Mouse (Mus musculus) MEL (cell line): ENCODE results near the gene Il10rb. TPM values are rescaled to one million over a fixed set of nuclear protein-coding genes. Genes with fewer than 3 reads are reported as not detected.

Source experiments
- DNase-seq: peaks from one replicate; pipeline ENCODE4 v3.0.0; 2011; ENCODE audit warnings: low read depth, low spot score
- H3K27ac ChIP-seq: 2 replicates; pipeline ENCODE4 v1.5.1; 2012; ENCODE audit warnings: low read depth, mild to moderate bottlenecking, control low read depth, low read length, moderate library complexity; ENCODE audit not compliant: control insufficient read depth
- H3K27me3 ChIP-seq, 2 experiments: fragments of 150-350 bp in 1 of 2; sonication (generic) in 1 of 2; 2 replicates each; pipeline ENCODE4 v1.6.1; 2012; ENCODE audit warnings: low read length in 2 of 2, mild to moderate bottlenecking in 2 of 2, improper control_type of control experiment in 1 of 2, moderate library complexity in 1 of 2; ENCODE audit not compliant: insufficient read depth in 2 of 2, control insufficient read depth in 1 of 2
- H3K36me3 ChIP-seq, 2 experiments: 2 replicates each; pipeline ENCODE4 v1.6.1; 2012 to 2014; ENCODE audit warnings: low read length in 2 of 2, improper control_type of control experiment in 1 of 2, inconsistent platforms in 1 of 2, mild to moderate bottlenecking in 1 of 2; ENCODE audit not compliant: insufficient read depth in 2 of 2, control insufficient read depth in 1 of 2
- H3K4me1 ChIP-seq, 2 experiments: fragments of 150-350 bp in 1 of 2; sonication (generic) in 1 of 2; 2 replicates each; pipeline ENCODE4 v1.6.1; 2012; ENCODE audit warnings: low read length in 2 of 2, improper control_type of control experiment in 1 of 2, mild to moderate bottlenecking in 1 of 2; ENCODE audit not compliant: insufficient read depth in 2 of 2, control insufficient read depth in 1 of 2
- H3K4me3 ChIP-seq, 2 experiments: fragments of 150-350 bp in 1 of 2; sonication (generic) in 1 of 2; 2 replicates each; pipeline ENCODE4 v1.5.1; 2012; ENCODE audit warnings: low read depth in 2 of 2, low read length in 2 of 2, mild to moderate bottlenecking in 2 of 2, moderate library complexity in 2 of 2, control low read depth in 1 of 2, improper control_type of control experiment in 1 of 2; ENCODE audit not compliant: control insufficient read depth in 1 of 2, insufficient read depth in 1 of 2
- H3K79me2 ChIP-seq: 2 replicates; pipeline ENCODE4 v1.6.1; 2012; ENCODE audit warnings: mild to moderate bottlenecking, low read length, moderate library complexity; ENCODE audit not compliant: control insufficient read depth, poor library complexity, insufficient read depth
- H3K9ac ChIP-seq: 2 replicates; pipeline ENCODE4 v1.6.1; 2012; ENCODE audit warnings: low read depth, mild to moderate bottlenecking, control low read depth, low read length, moderate library complexity; ENCODE audit not compliant: control insufficient read depth, poor library complexity, severe bottlenecking
- H3K9me3 ChIP-seq: fragments of 150-350 bp; sonication (generic); replicated peaks from 2 replicates; pipeline ENCODE4 v1.6.1; 2012; ENCODE audit warnings: mild to moderate bottlenecking, low read length, improper control_type of control experiment, moderate library complexity; ENCODE audit not compliant: insufficient read depth
- CHD1 ChIP-seq: IDR thresholded peaks from 2 replicates; pipeline ENCODE4 v1.6.1; 2012; ENCODE audit warnings: low read depth, mild to moderate bottlenecking, inconsistent platforms, low read length, improper control_type of control experiment
- CHD2 ChIP-seq: IDR thresholded peaks from 2 replicates; pipeline ENCODE4 v1.6.1; 2011; ENCODE audit warnings: low read length, improper control_type of control experiment
- E2F4 ChIP-seq: IDR thresholded peaks from 2 replicates; pipeline ENCODE4 v1.6.1; 2011; ENCODE audit warnings: low read depth, low read length, improper control_type of control experiment, borderline replicate concordance
- ELF1 ChIP-seq: IDR thresholded peaks from 2 replicates; pipeline ENCODE4 v1.6.1; 2014; ENCODE audit warnings: low read depth, mild to moderate bottlenecking, inconsistent platforms, low read length, improper control_type of control experiment, moderate library complexity
- EP300 ChIP-seq, 2 experiments: IDR thresholded peaks; 2 replicates each; pipeline ENCODE4 v1.6.1; 2011; ENCODE audit warnings: improper control_type of control experiment in 2 of 2, low read length in 2 of 2, low read depth in 1 of 2, mild to moderate bottlenecking in 1 of 2
- GABPA ChIP-seq: IDR thresholded peaks from 2 replicates; pipeline ENCODE4 v1.6.1; 2012; ENCODE audit warnings: low read depth, mild to moderate bottlenecking, inconsistent platforms, low read length, improper control_type of control experiment, moderate library complexity
- GATA1 ChIP-seq: IDR thresholded peaks from 2 replicates; pipeline ENCODE4 v1.6.1; 2011; ENCODE audit warnings: low read depth, low read length, improper control_type of control experiment
- MAZ ChIP-seq: IDR thresholded peaks from 2 replicates; pipeline ENCODE4 v1.6.1; 2012; ENCODE audit warnings: low read depth, mild to moderate bottlenecking, inconsistent platforms, low read length, improper control_type of control experiment
- MEF2A ChIP-seq: IDR thresholded peaks from 2 replicates; pipeline ENCODE4 v1.6.1; 2014; ENCODE audit warnings: low read depth, mild to moderate bottlenecking, inconsistent platforms, low read length, improper control_type of control experiment; ENCODE audit not compliant: poor library complexity, insufficient replicate concordance, severe bottlenecking; ENCODE audit errors: extremely low read depth
- MXI1 ChIP-seq: IDR thresholded peaks from 2 replicates; pipeline ENCODE4 v1.6.1; 2011; ENCODE audit warnings: mild to moderate bottlenecking, low read depth, low read length, improper control_type of control experiment
- NELFE ChIP-seq: IDR thresholded peaks from 2 replicates; pipeline ENCODE4 v1.6.1; 2011; ENCODE audit warnings: low read depth, low read length, improper control_type of control experiment
- POLR2A ChIP-seq, 2 experiments: IDR thresholded peaks; 2 replicates each; pipeline ENCODE4 v1.6.1; 2011 to 2012; ENCODE audit warnings: low read length in 2 of 2, mild to moderate bottlenecking in 2 of 2, control low read depth in 1 of 2, improper control_type of control experiment in 1 of 2, low read depth in 1 of 2, moderate library complexity in 1 of 2; ENCODE audit not compliant: control insufficient read depth in 1 of 2, insufficient read depth in 1 of 2, poor library complexity in 1 of 2
- SIN3A ChIP-seq: IDR thresholded peaks from 2 replicates; pipeline ENCODE4 v1.6.1; 2012; ENCODE audit warnings: low read length, improper control_type of control experiment, inconsistent platforms
- SMC3 ChIP-seq: IDR thresholded peaks from 2 replicates; pipeline ENCODE4 v1.6.1; 2011; ENCODE audit warnings: low read depth, low read length, improper control_type of control experiment
- TCF12 ChIP-seq: IDR thresholded peaks from 2 replicates; pipeline ENCODE4 v1.6.1; 2014; ENCODE audit warnings: low read depth, mild to moderate bottlenecking, inconsistent platforms, low read length, improper control_type of control experiment, moderate library complexity
- UBTF ChIP-seq: IDR thresholded peaks from 2 replicates; pipeline ENCODE4 v1.6.1; 2012; ENCODE audit warnings: low read depth, mild to moderate bottlenecking, inconsistent platforms, low read length, improper control_type of control experiment, moderate library complexity, borderline replicate concordance; ENCODE audit not compliant: insufficient read depth
- ZC3H11A ChIP-seq: IDR thresholded peaks from 2 replicates; pipeline ENCODE4 v1.6.1; 2012; ENCODE audit warnings: low read depth, mild to moderate bottlenecking, inconsistent platforms, low read length, improper control_type of control experiment
- ZKSCAN1 ChIP-seq: IDR thresholded peaks from 2 replicates; pipeline ENCODE4 v1.6.1; 2012; ENCODE audit warnings: low read depth, mild to moderate bottlenecking, inconsistent platforms, low read length, improper control_type of control experiment, moderate library complexity
- polyA plus RNA-seq, 2 experiments: library from polyadenylated mRNA; stranded (reverse) in 1 of 2; unstranded in 1 of 2; fragments of >175 nt in 1 of 2; fragments of >200 nt in 1 of 2; gene quantifications; 2 replicates each; pipeline versions ENCODE4 v1.2.1 to v1.2.4; 2012; ENCODE audit warnings: low replicate concordance in 2 of 2, low read depth in 1 of 2; ENCODE audit not compliant: insufficient read length in 2 of 2, insufficient read depth in 1 of 2, missing spikeins in 1 of 2
- total RNA-seq: library from RNA; depleted of rRNA; stranded (reverse); fragments of 300-350 nt; gene quantifications from 2 replicates; pipeline ENCODE4 v1.2.3, GENCODE M21; 2012

Gene Il10rb
- total and polyA plus RNA-seq, 3 experiments: 4.7 to 14.6 TPM; not detected in 1

- TF ChIP-seq E2F4: no peak
- no peak for TF ChIP-seq CHD2
- TF ChIP-seq ZC3H11A: no peak
These were observed 46.4 kb upstream of the Il10rb start (continued) for GRCm38 (mm10) chr16:91359531-91359930.

DNA sequence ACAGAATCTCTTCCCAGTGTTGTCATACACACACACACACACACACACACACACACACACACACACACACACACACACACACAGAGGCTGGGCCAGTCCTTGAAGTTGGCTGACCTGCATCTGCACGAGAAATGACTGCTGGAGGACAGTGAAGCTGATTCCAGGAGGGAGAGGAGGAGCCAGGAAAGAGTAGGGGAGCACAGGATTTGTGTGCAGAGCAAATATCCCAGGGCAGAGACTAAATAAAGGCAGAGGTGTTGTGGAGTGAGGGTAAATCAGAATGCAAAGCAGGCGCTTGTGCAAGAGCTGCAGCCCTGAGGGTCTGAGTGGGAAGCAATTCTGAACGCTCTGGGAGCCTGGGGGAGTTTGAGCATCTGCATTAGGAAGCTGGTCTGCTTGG is 45.8 kb upstream of the Il10rb start:
- H3K9ac ChIP-seq: no peak overlapping the region
- H3K36me3 ChIP-seq: peaks cover 0 to 8% of the 10 kb centered on the region in 2 experiments; a peak in 2 of 4 replicates
- H3K27me3 ChIP-seq: no peaks in the 10 kb centered on the region
- H3K27ac ChIP-seq: no peak overlapping the region
- no peak for DNase-seq
- TF ChIP-seq ZKSCAN1: no peak
- no peak for TF ChIP-seq NELFE
- H3K9me3 ChIP-seq: no peaks in the 10 kb centered on the region
- H3K4me3 ChIP-seq: no peak overlapping the region
- H3K79me2 ChIP-seq: no peaks in the 10 kb centered on the region; the same call in 1 of the 2 replicates
- H3K4me1 ChIP-seq: peaks cover 2 to 7% of the 10 kb centered on the region in 2 experiments; a peak in 3 of 4 replicates

DNA sequence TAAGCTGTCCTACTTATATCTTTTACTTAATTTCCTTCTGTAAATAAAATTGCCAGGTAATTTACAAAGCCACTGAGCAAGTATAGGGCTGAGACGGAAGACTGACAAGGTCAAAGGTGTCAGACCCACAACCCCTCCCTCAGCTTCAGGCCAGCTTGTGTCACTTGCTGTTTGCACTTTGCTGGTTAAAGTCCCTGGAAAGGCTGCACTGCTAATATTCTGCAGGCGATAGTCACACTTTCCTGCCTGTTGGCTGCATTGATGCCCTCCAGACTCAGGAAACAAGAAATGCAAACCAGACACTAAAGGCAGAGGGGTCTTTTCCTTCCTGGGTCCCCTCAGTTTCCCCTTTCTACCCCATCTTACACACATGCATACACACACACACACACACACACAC is 44.0 kb upstream of the Il10rb start:
- Histone ChIP-seq H3K9me3 (no peaks in the 10 kb centered on the region), H3K79me2 (no peaks in the 10 kb centered on the region), H3K27me3 (no peaks in the 10 kb centered on the region), H3K4me3 (no peak overlapping the region), H3K27ac (no peak overlapping the region), H3K9ac (no peak overlapping the region), H3K4me1 (peaks cover 6 to 13% of the 10 kb centered on the region in 2 experiments; a peak in 3 of 4 replicates), H3K36me3 (peaks cover 0 to 12% of the 10 kb centered on the region in 2 experiments; a peak in 2 of 4 replicates)
- DNase-seq: no peak
- TF ChIP-seq UBTF: no peak
- TF ChIP-seq GABPA: no peak
- TF ChIP-seq CHD1: no peak
- TF ChIP-seq SIN3A: no peak
- no peak for TF ChIP-seq SMC3
- TF ChIP-seq EP300 (IDR thresholded peaks at IDR 0.05; ENCODE audit: low read depth in 1 of 2, low read length in 2 of 2): no peak
- no peak for TF ChIP-seq MAZ
- no peak for TF ChIP-seq TCF12
- TF ChIP-seq POLR2A (IDR thresholded peaks at IDR 0.05; ENCODE audit: control insufficient read depth in 1 of 2, insufficient read depth in 1 of 2, low read depth in 1 of 2, low read length in 2 of 2, poor library complexity in 1 of 2): no peak
- no peak for TF ChIP-seq MEF2A
- no peak for TF ChIP-seq ELF1
- no peak for TF ChIP-seq MXI1
- no peak for TF ChIP-seq GATA1
